Mouse (Mus musculus): Measurements from ENCODE around the gene Gm17482. TPM values are rescaled to one million over a fixed set of nuclear protein-coding genes. Genes with fewer than 3 reads are reported as not detected.
A peak's percentile ranks its signal among the peaks of the same experiment; 100 is the strongest.

Gene Gm17482
- total RNA-seq, 1 experiment from 2014 or later, result not detected

DNA sequence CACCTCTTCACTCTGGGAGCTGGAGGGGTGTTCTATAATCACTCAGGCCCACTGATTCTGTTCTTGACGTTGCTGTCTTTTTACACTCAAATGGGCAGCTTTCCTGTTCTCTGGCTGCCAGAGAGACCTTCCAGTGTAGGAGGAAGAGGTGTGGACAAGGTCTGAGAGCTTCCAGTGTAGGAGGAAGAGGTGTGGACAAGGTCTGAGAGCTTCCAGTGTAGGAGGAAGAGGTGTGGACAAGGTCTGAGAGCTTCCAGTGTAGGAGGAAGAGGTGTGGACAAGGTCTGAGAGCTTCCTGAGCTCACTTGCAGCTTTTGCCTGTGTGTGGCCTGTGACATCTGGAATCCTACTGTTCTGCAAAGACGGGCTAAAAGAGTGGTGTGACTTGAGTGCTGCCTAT, 13.3 kb downstream of the Gm17482 start:
- ATAC-seq (replicated peaks in 1 of 2; ENCODE audit: insufficient read depth in 1 of 2, low FRiP score in 2 of 2, low TSS enrichment in 1 of 2, low read depth in 1 of 2, poor library complexity in 2 of 2, severe bottlenecking in 2 of 2), result peak; percentile 10 to 22; a peak in 1 of 4 replicates

GRCm38 (mm10) chr6:115241131-115241699, 14.1 kb downstream of the Gm17482 start:
- ATAC-seq (replicated peaks in 1 of 2; ENCODE audit: insufficient read depth in 1 of 2, low FRiP score in 2 of 2, low TSS enrichment in 1 of 2, low read depth in 1 of 2, poor library complexity in 2 of 2, severe bottlenecking in 2 of 2), result no peak

GRCm38 (mm10) chr6:115241939-115242338, 14.8 kb downstream of the Gm17482 start:
- ATAC-seq (replicated peaks in 1 of 2; ENCODE audit: insufficient read depth in 1 of 2, low FRiP score in 2 of 2, low TSS enrichment in 1 of 2, low read depth in 1 of 2, poor library complexity in 2 of 2, severe bottlenecking in 2 of 2), result no peak

DNA sequence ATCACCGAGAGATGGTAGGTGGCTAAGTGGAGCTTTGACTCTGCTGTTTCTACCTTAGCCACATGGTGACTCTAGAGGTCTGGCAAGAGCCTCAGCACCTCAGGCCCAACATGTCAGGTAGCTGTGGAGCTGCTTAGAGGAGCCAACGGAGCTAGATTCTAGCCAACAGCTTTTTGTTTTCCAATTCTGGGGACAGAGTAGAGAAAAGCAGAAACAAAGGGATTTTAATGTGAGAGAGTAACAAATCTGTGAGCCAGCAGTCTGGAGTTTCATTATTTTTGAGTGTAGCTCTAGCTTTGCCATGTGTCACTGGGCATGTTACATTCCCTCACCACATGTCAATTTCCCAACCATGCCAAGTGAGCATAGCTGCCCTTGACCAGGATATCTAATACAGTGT, 17.1 kb downstream of the Gm17482 start:
- ATAC-seq (replicated peaks in 1 of 2; ENCODE audit: insufficient read depth in 1 of 2, low FRiP score in 2 of 2, low TSS enrichment in 1 of 2, low read depth in 1 of 2, poor library complexity in 2 of 2, severe bottlenecking in 2 of 2), result no peak

DNA sequence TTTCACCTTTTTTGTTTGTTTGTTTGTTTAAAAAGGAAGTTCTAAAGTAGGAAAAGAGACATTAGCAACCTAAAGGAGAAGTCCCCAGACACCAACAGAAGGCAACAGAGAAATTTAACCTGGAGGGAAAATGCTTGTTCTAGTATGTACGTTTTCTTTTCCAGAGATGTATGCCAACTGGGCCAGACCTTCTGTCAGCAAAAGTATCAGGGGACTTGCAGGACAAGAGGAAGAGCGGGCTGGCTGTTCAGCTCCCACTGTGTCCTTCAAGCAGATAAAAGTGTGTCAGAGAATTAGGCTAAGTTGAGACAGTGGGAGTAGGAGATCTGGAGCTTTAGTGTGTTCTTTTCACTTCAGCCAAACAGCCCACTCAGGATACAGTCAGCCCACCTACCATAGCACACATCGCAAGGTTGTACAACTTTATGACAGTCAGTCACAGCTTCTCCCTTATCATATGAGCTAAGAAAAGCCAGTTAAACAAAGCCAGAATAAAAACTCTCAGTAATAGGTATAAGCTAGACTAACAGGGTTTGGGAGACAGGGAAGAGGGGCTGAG, 18.4 kb downstream of the Gm17482 start:
- no peak for ATAC-seq (replicated peaks in 1 of 2; ENCODE audit: insufficient read depth in 1 of 2, low FRiP score in 2 of 2, low TSS enrichment in 1 of 2, low read depth in 1 of 2, poor library complexity in 2 of 2, severe bottlenecking in 2 of 2)

GRCm38 (mm10) chr6:115251531-115251985, 24.4 kb downstream of the Gm17482 start:
- peak in 1 of 2 experiments; percentile 25; a peak in 2 of 4 replicates for ATAC-seq (replicated peaks in 1 of 2; ENCODE audit: insufficient read depth in 1 of 2, low FRiP score in 2 of 2, low TSS enrichment in 1 of 2, low read depth in 1 of 2, poor library complexity in 2 of 2, severe bottlenecking in 2 of 2)

DNA sequence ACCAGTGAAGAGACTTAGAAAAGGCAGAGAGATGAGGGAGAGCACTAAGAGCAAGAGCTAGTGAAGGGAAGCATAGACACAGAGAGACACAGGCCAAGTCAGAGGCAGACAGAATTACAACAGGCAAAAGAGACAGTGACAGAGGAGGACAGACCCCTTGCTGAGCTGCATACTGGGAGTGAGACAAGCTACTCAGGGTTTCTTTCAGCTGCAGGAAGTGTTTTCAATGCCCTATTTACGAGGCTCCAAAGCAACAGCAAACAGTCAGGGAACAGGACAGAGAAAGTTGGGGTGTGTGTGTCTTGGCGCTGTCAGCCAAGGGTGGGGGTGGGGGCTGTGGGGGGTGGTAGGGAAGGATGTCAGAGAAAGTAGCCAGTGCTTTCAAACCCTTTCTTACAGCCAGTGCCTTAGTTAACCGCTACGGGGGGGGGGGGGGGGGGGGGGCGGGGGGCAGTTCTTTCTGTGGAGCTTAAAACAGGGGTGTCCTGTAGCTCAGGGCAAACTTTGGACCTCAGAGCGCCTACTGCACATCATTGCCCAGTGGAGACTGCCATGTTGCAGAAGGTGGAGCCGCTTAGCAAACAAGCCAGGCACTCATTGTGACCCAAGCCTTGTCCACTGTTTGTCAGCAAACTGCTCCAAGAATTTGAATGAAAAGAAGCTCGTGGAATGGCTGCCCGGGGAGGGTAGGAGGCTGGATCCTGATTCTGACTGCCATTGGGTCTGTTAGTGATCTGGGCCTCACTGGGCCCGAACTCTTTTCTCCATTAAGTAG, 25.1 kb downstream of the Gm17482 start, which contains the start of gene Timp4:
Gene Timp4, minus strand, starts transcription at position 107 of the 775 bp plus-strand sequence.
- ATAC-seq (replicated peaks in 1 of 2; ENCODE audit: insufficient read depth in 1 of 2, low FRiP score in 2 of 2, low TSS enrichment in 1 of 2, low read depth in 1 of 2, poor library complexity in 2 of 2, severe bottlenecking in 2 of 2), result no peak

DNA sequence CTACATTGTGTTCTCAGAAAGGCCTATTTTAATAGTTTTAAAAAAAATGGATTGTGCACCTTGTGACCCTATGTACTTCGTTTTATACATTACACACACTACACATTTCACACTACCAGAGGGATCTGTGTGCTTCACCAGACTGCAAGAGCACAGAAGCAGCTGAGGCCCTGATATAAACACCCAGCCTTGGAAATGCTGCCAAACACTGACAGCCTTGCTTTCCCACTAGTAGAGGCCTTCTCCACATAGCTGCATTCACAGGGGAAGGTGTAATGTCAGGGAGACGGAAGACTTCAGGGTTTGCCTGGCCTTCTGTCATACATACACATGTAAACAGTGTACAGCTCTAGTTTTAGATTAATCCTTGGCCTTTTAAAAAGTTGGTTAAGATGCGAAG, 28.0 kb downstream of the Gm17482 start:
- no peak for ATAC-seq (replicated peaks in 1 of 2; ENCODE audit: insufficient read depth in 1 of 2, low FRiP score in 2 of 2, low TSS enrichment in 1 of 2, low read depth in 1 of 2, poor library complexity in 2 of 2, severe bottlenecking in 2 of 2)

DNA sequence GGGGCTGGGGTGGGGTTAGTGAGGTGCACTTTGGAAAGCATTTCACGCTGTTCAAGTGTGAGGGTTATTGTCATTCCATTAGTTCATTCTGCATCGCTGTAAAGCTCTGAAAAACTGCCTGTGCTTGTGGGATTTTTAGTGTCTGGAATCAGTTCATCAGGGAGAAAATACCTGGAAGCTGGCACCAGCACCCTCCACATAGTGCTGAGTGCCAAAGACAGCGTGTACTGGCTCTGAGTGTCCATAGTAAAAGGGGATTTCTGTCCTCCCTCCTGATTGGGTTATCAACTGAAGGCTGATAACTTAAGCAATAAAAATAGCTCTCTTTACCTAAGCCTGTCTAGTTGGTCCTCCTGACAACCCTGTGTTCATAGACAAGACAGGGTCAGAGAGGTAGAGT, 33.4 kb downstream of the Gm17482 start:
- ATAC-seq (replicated peaks in 1 of 2; ENCODE audit: insufficient read depth in 1 of 2, low FRiP score in 2 of 2, low TSS enrichment in 1 of 2, low read depth in 1 of 2, poor library complexity in 2 of 2, severe bottlenecking in 2 of 2), result no peak

DNA sequence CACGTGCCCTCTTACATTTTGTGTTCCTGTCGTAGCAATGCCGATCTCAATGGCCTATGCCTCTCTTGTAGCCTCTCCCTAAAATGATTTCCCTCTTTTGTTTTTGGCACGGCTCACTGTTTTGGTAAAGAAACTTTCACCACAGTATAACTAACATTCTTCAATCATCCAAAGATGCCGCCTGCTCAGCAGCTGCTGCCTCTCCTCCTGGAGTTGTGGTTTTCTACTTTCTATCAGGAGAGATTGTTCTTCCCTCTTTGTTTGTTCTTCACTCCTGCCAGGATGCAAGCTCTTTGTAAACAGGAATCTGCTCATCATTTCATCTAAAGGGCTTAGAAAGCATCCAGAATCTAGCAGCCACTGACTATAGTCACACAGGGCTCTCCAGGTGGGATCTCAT, 39.6 kb downstream of the Gm17482 start:
- no peak for ATAC-seq (replicated peaks in 1 of 2; ENCODE audit: insufficient read depth in 1 of 2, low FRiP score in 2 of 2, low TSS enrichment in 1 of 2, low read depth in 1 of 2, poor library complexity in 2 of 2, severe bottlenecking in 2 of 2)

GRCm38 (mm10) chr6:115267916-115268315, 40.8 kb downstream of the Gm17482 start:
- ATAC-seq (replicated peaks in 1 of 2; ENCODE audit: insufficient read depth in 1 of 2, low FRiP score in 2 of 2, low TSS enrichment in 1 of 2, low read depth in 1 of 2, poor library complexity in 2 of 2, severe bottlenecking in 2 of 2), result peak; percentile 72 to 80

DNA sequence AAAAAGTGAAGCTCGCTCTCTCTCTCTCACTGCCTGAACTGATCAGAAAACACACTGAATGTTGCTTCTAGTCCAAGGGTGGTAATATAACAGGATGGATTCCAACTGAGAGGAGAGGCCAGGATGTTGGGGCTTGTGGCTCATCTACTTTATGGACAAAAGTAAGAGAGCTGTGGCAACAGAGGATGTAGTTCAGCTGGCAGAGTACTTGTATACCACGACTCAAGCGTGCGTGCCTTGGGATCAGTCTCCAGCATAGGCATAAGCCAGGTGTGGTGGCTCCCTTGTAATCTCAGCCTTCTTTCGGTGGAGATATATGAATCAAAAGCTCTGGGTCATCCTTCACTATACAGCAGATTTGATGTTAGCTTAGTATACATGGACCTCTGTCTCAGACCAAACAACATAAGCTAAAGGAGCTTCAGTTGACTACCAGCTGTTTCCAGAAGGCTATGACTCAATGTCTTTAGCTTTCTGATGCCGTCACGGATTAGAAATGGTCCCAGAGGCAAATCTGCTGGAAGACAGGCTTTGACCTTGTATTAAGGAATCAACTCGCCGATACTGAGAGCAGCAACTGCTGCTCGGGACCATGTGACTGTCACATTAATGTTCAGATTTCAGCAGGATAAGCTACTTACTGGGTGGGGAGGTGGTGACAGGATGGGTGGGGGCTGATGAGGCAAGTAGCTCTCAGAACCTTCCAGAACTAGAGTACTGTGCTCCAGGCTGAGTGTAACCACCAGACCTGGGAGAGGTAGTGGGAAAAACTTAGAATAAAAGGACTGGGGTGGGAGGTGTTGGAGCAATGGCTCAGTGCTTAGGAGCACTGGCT, 41.6 kb downstream of the Gm17482 start:
- ATAC-seq (replicated peaks in 1 of 2; ENCODE audit: insufficient read depth in 1 of 2, low FRiP score in 2 of 2, low TSS enrichment in 1 of 2, low read depth in 1 of 2, poor library complexity in 2 of 2, severe bottlenecking in 2 of 2), result no peak

DNA sequence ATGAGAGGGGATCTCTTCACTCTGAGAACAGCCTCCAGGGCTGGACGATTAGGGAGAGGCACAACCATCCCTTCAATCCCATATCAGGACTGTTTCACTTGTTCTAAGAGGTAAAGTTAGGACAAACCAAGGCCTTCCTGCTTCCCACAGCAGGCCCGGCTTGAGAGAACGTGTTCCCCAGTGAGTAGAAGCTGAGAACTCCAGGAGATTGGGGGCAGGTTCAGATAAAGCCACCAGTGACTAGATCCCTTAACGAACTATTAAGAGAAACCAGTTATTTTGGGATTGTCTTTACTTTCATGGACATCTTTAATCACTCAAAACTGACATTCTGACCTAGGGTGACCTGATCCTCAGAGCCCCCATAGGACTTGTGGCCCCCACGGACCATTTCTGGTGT, 42.4 kb downstream of the Gm17482 start:
- ATAC-seq (replicated peaks in 1 of 2; ENCODE audit: insufficient read depth in 1 of 2, low FRiP score in 2 of 2, low TSS enrichment in 1 of 2, low read depth in 1 of 2, poor library complexity in 2 of 2, severe bottlenecking in 2 of 2), result no peak

- ATAC-seq (replicated peaks in 1 of 2; ENCODE audit: insufficient read depth in 1 of 2, low FRiP score in 2 of 2, low TSS enrichment in 1 of 2, low read depth in 1 of 2, poor library complexity in 2 of 2, severe bottlenecking in 2 of 2), result no peak
These were observed 42.9 kb downstream of the Gm17482 start for GRCm38 (mm10) chr6:115270085-115270484.

- ATAC-seq (replicated peaks in 1 of 2; ENCODE audit: insufficient read depth in 1 of 2, low FRiP score in 2 of 2, low TSS enrichment in 1 of 2, low read depth in 1 of 2, poor library complexity in 2 of 2, severe bottlenecking in 2 of 2), result no peak
These were observed 44.2 kb downstream of the Gm17482 start for GRCm38 (mm10) chr6:115271326-115271725.

GRCm38 (mm10) chr6:115271866-115272271, 44.7 kb downstream of the Gm17482 start:
- 0 out of 4 replicates have a peak, but pooled peaks of 1 of the 2 experiments have one; percentile 14 for ATAC-seq (replicated peaks in 1 of 2; ENCODE audit: insufficient read depth in 1 of 2, low FRiP score in 2 of 2, low TSS enrichment in 1 of 2, low read depth in 1 of 2, poor library complexity in 2 of 2, severe bottlenecking in 2 of 2)

- no peak for ATAC-seq (replicated peaks in 1 of 2; ENCODE audit: insufficient read depth in 1 of 2, low FRiP score in 2 of 2, low TSS enrichment in 1 of 2, low read depth in 1 of 2, poor library complexity in 2 of 2, severe bottlenecking in 2 of 2)
These were observed 46.2 kb downstream of the Gm17482 start for GRCm38 (mm10) chr6:115273346-115273745.

DNA sequence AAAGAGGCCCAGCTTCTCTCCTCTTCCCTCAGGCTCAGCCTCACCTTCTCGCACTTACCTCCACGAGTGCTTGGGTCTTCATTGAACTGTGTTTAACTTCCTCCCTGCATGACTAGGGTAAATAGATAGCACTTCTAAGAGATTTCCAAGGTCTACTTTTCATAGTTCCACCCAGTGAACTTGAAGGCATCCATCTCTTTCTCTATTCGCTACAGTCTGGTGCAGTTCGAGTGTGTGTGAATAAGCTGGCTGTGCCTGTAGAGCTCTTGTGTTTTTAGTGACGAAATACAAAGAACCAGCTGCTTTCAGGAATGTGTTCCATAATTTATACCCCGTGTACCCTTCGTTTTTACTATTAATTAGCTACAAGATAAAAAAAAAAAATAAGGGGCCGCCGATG, 47.6 kb downstream of the Gm17482 start:
- no peak for ATAC-seq (replicated peaks in 1 of 2; ENCODE audit: insufficient read depth in 1 of 2, low FRiP score in 2 of 2, low TSS enrichment in 1 of 2, low read depth in 1 of 2, poor library complexity in 2 of 2, severe bottlenecking in 2 of 2)
